Mouse (Mus musculus): ENCODE data around the gene Dgki. TPM values are rescaled to one million over a fixed set of nuclear protein-coding genes. Genes with fewer than 3 reads are reported as not detected.

Dgki gene
- polyA plus RNA-seq, 1 experiment from 2014 or later, result 9.6 TPM

- DNase-seq (ENCODE audit: low spot score) (no peak), ATAC-seq (ENCODE audit: low FRiP score) (no peak)
- Histone ChIP-seq H3K27ac (no peak overlapping the region), H3K9me3 (ENCODE audit: control insufficient read depth, low read length) (no peaks in the 10 kb centered on the region), H3K4me3 (replicated peaks; ENCODE audit: low read length) (no peak overlapping the region), H3K9ac (no peak overlapping the region), H3K4me2 (replicated peaks) (no peak overlapping the region), H3K27me3 (ENCODE audit: control insufficient read depth, insufficient read depth, low read length) (no peaks in the 10 kb centered on the region), H3K36me3 (replicated peaks; ENCODE audit: control insufficient read depth, insufficient read depth) (no peaks in the 10 kb centered on the region), H3K4me1 (replicated peaks; ENCODE audit: control insufficient read depth, insufficient read depth, low read length) (no peaks in the 10 kb centered on the region)
- 37% methylated on average over 4 of the region's 4 CpGs for WGBS
Measured at GRCm38 (mm10) chr6:36931473-36931872, 368.5 kb downstream of the Dgki start.

DNA sequence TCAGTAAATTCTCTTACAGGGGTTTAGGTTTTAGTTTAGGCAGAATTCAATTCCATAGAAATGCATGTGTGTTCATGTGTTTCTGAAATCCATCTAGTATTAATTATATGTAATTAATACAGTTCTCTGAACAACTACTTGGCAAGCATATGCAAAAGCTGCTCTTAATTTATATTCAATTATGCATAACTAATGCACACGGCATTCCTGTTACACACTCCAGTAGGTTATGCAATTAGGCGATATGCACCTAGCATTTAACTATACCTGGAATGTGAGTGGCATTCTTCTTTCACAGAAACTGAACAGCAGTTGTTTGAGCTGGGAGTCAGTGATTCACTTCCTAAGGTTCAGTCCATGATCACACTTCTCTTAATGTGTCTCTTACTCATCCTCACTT, 370.2 kb downstream of the Dgki start:
- Histone ChIP-seq H3K36me3 (replicated peaks; ENCODE audit: control insufficient read depth, insufficient read depth) (no peaks in the 10 kb centered on the region), H3K4me3 (replicated peaks; ENCODE audit: low read length) (no peak overlapping the region), H3K9ac (no peak overlapping the region), H3K27ac (no peak overlapping the region), H3K4me2 (replicated peaks) (no peak overlapping the region), H3K27me3 (ENCODE audit: control insufficient read depth, insufficient read depth, low read length) (no peaks in the 10 kb centered on the region), H3K9me3 (ENCODE audit: control insufficient read depth, low read length) (no peaks in the 10 kb centered on the region), H3K4me1 (replicated peaks; ENCODE audit: control insufficient read depth, insufficient read depth, low read length) (no peaks in the 10 kb centered on the region)
- ATAC-seq (ENCODE audit: low FRiP score) (no peak; the same call in 1 of the 2 replicates), DNase-seq (ENCODE audit: low spot score) (no peak)
- WGBS, result 51% methylated on average over 2 of the region's 2 CpGs

DNA sequence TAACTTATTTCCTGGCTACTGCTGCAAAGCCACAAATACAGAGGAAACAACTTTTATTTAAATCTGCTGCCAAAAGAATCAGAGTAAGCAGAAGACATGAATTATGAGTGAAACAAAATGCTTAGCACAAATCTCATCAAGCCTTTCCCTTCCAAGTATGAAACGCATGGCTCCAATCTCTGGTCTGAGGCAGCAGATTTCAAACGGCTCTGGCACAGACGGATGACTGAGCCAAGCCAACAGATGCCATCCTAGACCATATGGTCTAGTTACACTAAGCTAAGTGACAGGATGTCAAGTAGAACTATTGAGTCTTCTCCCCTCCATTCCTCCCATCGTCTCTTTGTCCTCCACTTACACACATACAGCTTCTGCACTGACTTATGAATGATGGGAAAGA, 373.5 kb downstream of the Dgki start:
- Histone ChIP-seq H3K4me2 (replicated peaks) (no peak overlapping the region), H3K9me3 (ENCODE audit: control insufficient read depth, low read length) (no peaks in the 10 kb centered on the region), H3K4me3 (replicated peaks; ENCODE audit: low read length) (no peak overlapping the region), H3K4me1 (replicated peaks; ENCODE audit: control insufficient read depth, insufficient read depth, low read length) (no peaks in the 10 kb centered on the region), H3K36me3 (replicated peaks; ENCODE audit: control insufficient read depth, insufficient read depth) (no peaks in the 10 kb centered on the region), H3K27me3 (ENCODE audit: control insufficient read depth, insufficient read depth, low read length) (no peaks in the 10 kb centered on the region), H3K27ac (no peak overlapping the region), H3K9ac (no peak overlapping the region)
- 53% methylated on average over 4 of the region's 4 CpGs for WGBS
- ATAC-seq (ENCODE audit: low FRiP score) (peak; percentile 55; the same call in 1 of the 2 replicates), DNase-seq (ENCODE audit: low spot score) (peak; percentile 42)

DNA sequence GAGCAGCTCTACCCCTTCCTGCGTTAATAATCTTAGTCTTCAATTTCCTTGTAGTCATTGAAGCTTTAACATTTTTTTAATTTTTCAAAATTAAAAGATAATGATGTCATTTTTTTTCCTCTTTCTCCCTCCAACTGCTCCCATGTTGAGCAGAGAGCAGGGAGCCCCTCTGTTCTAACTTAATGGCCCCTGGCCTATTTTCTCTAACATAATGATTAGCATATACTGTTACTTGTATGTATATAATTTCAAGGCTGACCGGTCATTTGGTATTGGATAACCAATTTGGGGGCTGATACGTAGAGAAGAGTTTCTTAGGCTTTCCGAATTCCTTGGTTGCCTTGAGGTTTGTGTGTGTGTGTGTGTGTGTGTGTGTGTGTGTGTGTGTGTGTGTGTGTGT, 378.0 kb downstream of the Dgki start:
- H3K4me1 ChIP-seq (replicated peaks; ENCODE audit: control insufficient read depth, insufficient read depth, low read length), result no peaks in the 10 kb centered on the region
- DNase-seq (ENCODE audit: low spot score) (no peak), ATAC-seq (ENCODE audit: low FRiP score) (no peak)
- no peak overlapping the region for H3K9ac ChIP-seq
- H3K27me3 ChIP-seq (ENCODE audit: control insufficient read depth, insufficient read depth, low read length), result no peaks in the 10 kb centered on the region
- H3K36me3 ChIP-seq (replicated peaks; ENCODE audit: control insufficient read depth, insufficient read depth), result no peaks in the 10 kb centered on the region
- H3K4me3 ChIP-seq (replicated peaks; ENCODE audit: low read length), result no peak overlapping the region
- no peak overlapping the region for H3K27ac ChIP-seq
- peaks cover 10% of the 10 kb centered on the region; the same call in 1 of the 2 replicates for H3K9me3 ChIP-seq (ENCODE audit: control insufficient read depth, low read length)
- 88% methylated on average over 4 of the region's 4 CpGs for WGBS
- no peak overlapping the region for H3K4me2 ChIP-seq (replicated peaks)

- Histone ChIP-seq H3K9ac (no peak overlapping the region), H3K27me3 (ENCODE audit: control insufficient read depth, insufficient read depth, low read length) (no peaks in the 10 kb centered on the region), H3K4me3 (replicated peaks; ENCODE audit: low read length) (no peak overlapping the region), H3K27ac (peak overlapping the region; percentile 34; the same call in 1 of the 2 replicates), H3K4me1 (replicated peaks; ENCODE audit: control insufficient read depth, insufficient read depth, low read length) (peaks cover 4% of the 10 kb centered on the region; the same call in 1 of the 2 replicates), H3K9me3 (ENCODE audit: control insufficient read depth, low read length) (no peaks in the 10 kb centered on the region), H3K36me3 (replicated peaks; ENCODE audit: control insufficient read depth, insufficient read depth) (no peaks in the 10 kb centered on the region), H3K4me2 (replicated peaks) (no peak overlapping the region)
- no peak for ATAC-seq (ENCODE audit: low FRiP score)
- DNase-seq (ENCODE audit: low spot score), result no peak
- 32% methylated on average over 6 of the region's 6 CpGs for WGBS
Measured at GRCm38 (mm10) chr6:36911586-36911985, 388.4 kb downstream of the Dgki start.

- no peak for DNase-seq (ENCODE audit: low spot score)
- H3K4me2 ChIP-seq (replicated peaks), result no peak overlapping the region
- no peaks in the 10 kb centered on the region for H3K9me3 ChIP-seq (ENCODE audit: control insufficient read depth, low read length)
- H3K4me1 ChIP-seq (replicated peaks; ENCODE audit: control insufficient read depth, insufficient read depth, low read length), result peaks cover 13% of the 10 kb centered on the region; the same call in 1 of the 2 replicates
- no peak for ATAC-seq (ENCODE audit: low FRiP score)
- no peak overlapping the region for H3K4me3 ChIP-seq (replicated peaks; ENCODE audit: low read length)
- WGBS, result 74% methylated on average over 3 of the region's 3 CpGs
- H3K27ac ChIP-seq, result no peak overlapping the region
- no peaks in the 10 kb centered on the region for H3K27me3 ChIP-seq (ENCODE audit: control insufficient read depth, insufficient read depth, low read length)
- no peaks in the 10 kb centered on the region for H3K36me3 ChIP-seq (replicated peaks; ENCODE audit: control insufficient read depth, insufficient read depth)
- H3K9ac ChIP-seq, result no peak overlapping the region
Measured at GRCm38 (mm10) chr6:36907191-36907590, 392.8 kb downstream of the Dgki start.

DNA sequence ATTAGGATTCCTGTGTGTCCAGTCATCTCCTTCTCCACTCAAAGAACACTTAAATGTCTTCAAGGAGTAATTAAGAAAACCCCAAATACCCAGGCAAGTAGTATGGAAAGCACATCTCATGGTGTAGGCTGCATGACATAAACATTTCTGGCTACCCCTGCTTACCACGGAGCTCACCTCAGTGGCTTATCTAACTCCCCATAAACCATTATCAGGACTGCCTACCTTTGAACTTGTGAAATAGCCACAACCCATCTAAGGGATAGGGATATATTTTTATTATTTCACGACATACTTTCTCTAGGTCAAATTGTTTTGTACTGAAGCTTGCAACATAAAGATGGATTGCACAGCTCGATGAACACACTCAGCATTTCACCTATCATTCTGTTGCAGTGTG, 394.0 kb downstream of the Dgki start:
- Histone ChIP-seq H3K27ac (no peak overlapping the region), H3K9ac (no peak overlapping the region), H3K4me1 (replicated peaks; ENCODE audit: control insufficient read depth, insufficient read depth, low read length) (0 out of 2 replicates have a peak, but pooled peaks cover 9% of the 10 kb centered on the region), H3K36me3 (replicated peaks; ENCODE audit: control insufficient read depth, insufficient read depth) (no peaks in the 10 kb centered on the region), H3K4me3 (replicated peaks; ENCODE audit: low read length) (no peak overlapping the region), H3K27me3 (ENCODE audit: control insufficient read depth, insufficient read depth, low read length) (no peaks in the 10 kb centered on the region), H3K9me3 (ENCODE audit: control insufficient read depth, low read length) (no peaks in the 10 kb centered on the region), H3K4me2 (replicated peaks) (no peak overlapping the region)
- no peak for DNase-seq (ENCODE audit: low spot score)
- ATAC-seq (ENCODE audit: low FRiP score), result no peak
- WGBS, result 90% methylated on average over 3 of the region's 3 CpGs

GRCm38 (mm10) chr6:36904911-36905310, 395.1 kb downstream of the Dgki start:
- Histone ChIP-seq H3K9me3 (ENCODE audit: control insufficient read depth, low read length) (no peaks in the 10 kb centered on the region), H3K4me1 (replicated peaks; ENCODE audit: control insufficient read depth, insufficient read depth, low read length) (0 out of 2 replicates have a peak, but pooled peaks cover 9% of the 10 kb centered on the region), H3K27ac (no peak overlapping the region), H3K9ac (no peak overlapping the region), H3K36me3 (replicated peaks; ENCODE audit: control insufficient read depth, insufficient read depth) (no peaks in the 10 kb centered on the region), H3K4me3 (replicated peaks; ENCODE audit: low read length) (no peak overlapping the region), H3K27me3 (ENCODE audit: control insufficient read depth, insufficient read depth, low read length) (no peaks in the 10 kb centered on the region), H3K4me2 (replicated peaks) (no peak overlapping the region)
- DNase-seq (ENCODE audit: low spot score) (no peak), ATAC-seq (ENCODE audit: low FRiP score) (no peak)
- WGBS, result 72% methylated on average over 5 of the region's 5 CpGs

DNA sequence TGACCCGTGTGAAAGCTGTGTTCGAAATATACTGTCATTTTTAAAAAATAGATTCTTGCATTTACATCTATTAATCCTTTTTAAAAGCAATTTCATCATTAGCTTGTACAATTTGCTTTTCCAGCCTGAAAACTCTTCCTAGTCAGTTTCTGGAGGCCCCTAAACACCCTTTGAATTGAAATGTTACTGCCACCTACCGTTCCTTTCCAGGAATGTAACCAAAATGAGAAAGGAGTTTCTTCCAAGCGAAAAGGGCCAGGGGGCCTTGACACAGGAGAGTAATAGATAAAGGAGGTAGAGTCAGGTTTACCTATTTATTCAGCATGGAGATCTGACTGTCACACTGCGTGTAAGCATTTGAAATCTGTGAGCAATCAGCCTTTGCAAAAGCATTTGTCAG, 396.2 kb downstream of the Dgki start:
- 11% methylated on average over 5 of the region's 5 CpGs for WGBS
- H3K4me2 ChIP-seq (replicated peaks), result no peak overlapping the region

More for the DNA sequence above, 396.2 kb downstream of the Dgki start:
- Histone ChIP-seq H3K27ac (peak overlapping the region; percentile 69), H3K36me3 (replicated peaks; ENCODE audit: control insufficient read depth, insufficient read depth) (no peaks in the 10 kb centered on the region), H3K9me3 (ENCODE audit: control insufficient read depth, low read length) (no peaks in the 10 kb centered on the region), H3K27me3 (ENCODE audit: control insufficient read depth, insufficient read depth, low read length) (no peaks in the 10 kb centered on the region), H3K9ac (no peak overlapping the region), H3K4me1 (replicated peaks; ENCODE audit: control insufficient read depth, insufficient read depth, low read length) (0 out of 2 replicates have a peak, but pooled peaks cover 9% of the 10 kb centered on the region), H3K4me3 (replicated peaks; ENCODE audit: low read length) (no peak overlapping the region)
- ATAC-seq (ENCODE audit: low FRiP score) (peak; percentile 74; the same call in 1 of the 2 replicates), DNase-seq (ENCODE audit: low spot score) (peak; percentile 79)
